Mouse (Mus musculus) heart, embryonic 15.5 days (tissue): ENCODE data around the gene Slc3a2. TPM values are rescaled to one million over a fixed set of nuclear protein-coding genes. Genes with fewer than 3 reads are reported as not detected.
"Not testable (repeated sequence)": the region's sequence is repeated elsewhere in the genome, so short reads cannot be mapped to it uniquely, and the experiment has no call there.

Source experiments
- ATAC-seq: fragments of 200-750 bp; cut with Nextera tagmentation; replicated peaks from 2 replicates; pipeline ENCODE4 v1.8.0; 2017; ENCODE audit warnings: low read depth, moderate TSS enrichment; ENCODE audit not compliant: insufficient number of reproducible peaks, insufficient read depth, low FRiP score
- H3K27ac ChIP-seq: fragments of 300-500 bp; sonication (generic); 2 replicates; pipeline ENCODE4 v1.5.1; 2015; ENCODE audit warnings: mild to moderate bottlenecking, inconsistent platforms
- H3K27me3 ChIP-seq: fragments of 300-500 bp; sonication (generic); 2 replicates; pipeline ENCODE4 v1.6.1; 2015; ENCODE audit warnings: inconsistent platforms
- H3K36me3 ChIP-seq: fragments of 300-500 bp; sonication (generic); 2 replicates; pipeline ENCODE4 v1.6.1; 2015; ENCODE audit warnings: mild to moderate bottlenecking, inconsistent platforms
- H3K4me1 ChIP-seq: fragments of 300-500 bp; sonication (generic); replicated peaks from 2 replicates; pipeline ENCODE4 v1.6.1; 2015; ENCODE audit warnings: inconsistent platforms
- H3K4me2 ChIP-seq: fragments of 300-500 bp; sonication (generic); 2 replicates; pipeline ENCODE4 v1.6.1; 2015; ENCODE audit warnings: inconsistent platforms, mild to moderate bottlenecking, moderate library complexity
- H3K4me3 ChIP-seq: fragments of 300-500 bp; sonication (generic); 2 replicates; pipeline ENCODE4 v1.5.1; 2015; ENCODE audit warnings: mild to moderate bottlenecking, inconsistent platforms
- H3K9ac ChIP-seq: fragments of 300-500 bp; sonication (generic); 2 replicates; pipeline ENCODE4 v1.6.1; 2015; ENCODE audit warnings: mild to moderate bottlenecking, inconsistent platforms
- H3K9me3 ChIP-seq: fragments of 300-500 bp; sonication (generic); replicated peaks from 2 replicates; pipeline ENCODE4 v1.6.1; 2016; ENCODE audit warnings: inconsistent platforms
- WGBS: fragments of 180-500 bp; shearing (Covaris S2); methylation state at CpG from one replicate; pipeline ENCODE4 v1.1.7; 2015; ENCODE audit warnings: mixed read lengths; 5-methylcytosine and 5-hydroxymethylcytosine counted together
- polyA plus RNA-seq: library from polyadenylated mRNA; unstranded; fragments of >200 nt; fragmentation: Nextera tagmentation; extraction: Ambion mirVana; gene quantifications from 2 replicates; pipeline ENCODE4 v1.2.1, GENCODE M21; 2015

Slc3a2 gene
- polyA plus RNA-seq, 1 experiment from 2014 or later = 59.4 TPM

- no peak for ATAC-seq
- H3K4me2 ChIP-seq = no peak overlapping the region
These were observed 3.6 kb upstream of the Slc3a2 start for GRCm38 (mm10) chr19:8726609-8727390.

GRCm38 (mm10) chr19:8725081-8725613 lies 2.0 kb upstream of the Slc3a2 start:
- Histone ChIP-seq H3K27me3 (no peaks in the 10 kb centered on the region), H3K9me3 (no peaks in the 10 kb centered on the region), H3K4me2 (peak overlapping the region; percentile 63), H3K36me3 (peaks cover 28% of the 10 kb centered on the region), H3K27ac (no peak overlapping the region), H3K9ac (0 out of 2 replicates have a peak overlapping the region, but pooled peaks have one; percentile 84), H3K4me3 (peak overlapping the region; percentile 65), H3K4me1 (peaks cover 29% of the 10 kb centered on the region)
- ATAC-seq = no peak
- WGBS = 55% methylated on average over 4 of the region's 4 CpGs

More at GRCm38 (mm10) chr19:8726609-8727390, 3.6 kb upstream of the Slc3a2 start:
- WGBS = 35% methylated on average over 3 of the region's 3 CpGs
- no peaks in the 10 kb centered on the region for H3K27me3 ChIP-seq
- no peak overlapping the region for H3K27ac ChIP-seq
- H3K4me1 ChIP-seq = peaks cover 24% of the 10 kb centered on the region
- no peak overlapping the region for H3K4me3 ChIP-seq
- no peak overlapping the region for H3K9ac ChIP-seq
- no peaks in the 10 kb centered on the region for H3K9me3 ChIP-seq
- peaks cover 28% of the 10 kb centered on the region for H3K36me3 ChIP-seq

- Histone ChIP-seq H3K4me3 (peak overlapping the region; percentile 65), H3K27me3 (no peaks in the 10 kb centered on the region), H3K4me2 (peak overlapping the region; percentile 63), H3K4me1 (peaks cover 29% of the 10 kb centered on the region), H3K36me3 (peaks cover 28% of the 10 kb centered on the region), H3K9ac (peak overlapping the region; percentile 84), H3K27ac (peak overlapping the region; percentile 88), H3K9me3 (no peaks in the 10 kb centered on the region)
- 6% methylated on average over 2 of the region's 2 CpGs for WGBS
- no peak for ATAC-seq
These were observed 1.2 kb upstream of the Slc3a2 start for GRCm38 (mm10) chr19:8724392-8724791.

GRCm38 (mm10) chr19:8723574-8724346 lies 591 bp upstream of the Slc3a2 start:
- H3K27me3 ChIP-seq = no peaks in the 10 kb centered on the region
- peak overlapping the region; percentile 88 for H3K27ac ChIP-seq
- H3K4me1 ChIP-seq = peaks cover 29% of the 10 kb centered on the region
- peaks cover 28% of the 10 kb centered on the region for H3K36me3 ChIP-seq
- no peak for ATAC-seq
- H3K4me3 ChIP-seq = peak overlapping the region; percentile 65
- no peaks in the 10 kb centered on the region for H3K9me3 ChIP-seq
- under 1% methylated on average over 20 of the region's 20 CpGs for WGBS
- H3K4me2 ChIP-seq = peak overlapping the region; percentile 63
- H3K9ac ChIP-seq = peak overlapping the region; percentile 84

GRCm38 (mm10) chr19:8722559-8722906 lies 636 bp downstream of the Slc3a2 start:
- Histone ChIP-seq H3K27me3 (no peaks in the 10 kb centered on the region), H3K4me1 (peaks cover 29% of the 10 kb centered on the region), H3K9me3 (no peaks in the 10 kb centered on the region), H3K27ac (peak overlapping the region; percentile 95), H3K4me2 (peak overlapping the region; percentile 61), H3K36me3 (peaks cover 28% of the 10 kb centered on the region), H3K4me3 (peak overlapping the region; percentile 65), H3K9ac (peak overlapping the region; percentile 84)
- WGBS = under 1% methylated on average over 5 of the region's 5 CpGs
- no peak for ATAC-seq

GRCm38 (mm10) chr19:8722021-8722420 lies 1.1 kb downstream of the Slc3a2 start:
- Histone ChIP-seq H3K9me3 (no peaks in the 10 kb centered on the region), H3K36me3 (peaks cover 28% of the 10 kb centered on the region), H3K27me3 (no peaks in the 10 kb centered on the region), H3K4me1 (peaks cover 29% of the 10 kb centered on the region), H3K27ac (no peak overlapping the region), H3K9ac (peak overlapping the region; percentile 84), H3K4me2 (peak overlapping the region; percentile 61), H3K4me3 (peak overlapping the region; percentile 65)
- ATAC-seq = no peak
- WGBS = 50% methylated on average over 4 of the region's 4 CpGs

- H3K4me3 ChIP-seq = no peak overlapping the region
These were observed 1.8 kb downstream of the Slc3a2 start for GRCm38 (mm10) chr19:8721378-8721777.

GRCm38 (mm10) chr19:8719037-8719436 lies 4.1 kb downstream of the Slc3a2 start:
- H3K9me3 ChIP-seq, H3K27ac ChIP-seq, H3K27me3 ChIP-seq, ATAC-seq, H3K36me3 ChIP-seq, H3K4me2 ChIP-seq, H3K4me3 ChIP-seq, H3K9ac ChIP-seq: not testable (repeated sequence)
- peaks cover 19% of the 10 kb centered on the region for H3K4me1 ChIP-seq

More at GRCm38 (mm10) chr19:8721378-8721777, 1.8 kb downstream of the Slc3a2 start:
- peaks cover 21% of the 10 kb centered on the region for H3K36me3 ChIP-seq
- no peak overlapping the region for H3K27ac ChIP-seq
- no peak overlapping the region for H3K4me2 ChIP-seq
- H3K9me3 ChIP-seq = no peaks in the 10 kb centered on the region
- H3K27me3 ChIP-seq = no peaks in the 10 kb centered on the region
- 59% methylated on average over 1 of the region's 1 CpGs for WGBS
- ATAC-seq = no peak
- H3K4me1 ChIP-seq = peaks cover 29% of the 10 kb centered on the region
- no peak overlapping the region for H3K9ac ChIP-seq

GRCm38 (mm10) chr19:8718357-8718756 lies 4.8 kb downstream of the Slc3a2 start:
- peaks cover 21% of the 10 kb centered on the region for H3K4me1 ChIP-seq
- ATAC-seq = no peak
- WGBS = 63% methylated on average over 3 of the region's 3 CpGs

GRCm38 (mm10) chr19:8716767-8717475 lies 6.2 kb downstream of the Slc3a2 start:
- no peak overlapping the region for H3K4me3 ChIP-seq
- ATAC-seq = no peak
- peaks cover 25% of the 10 kb centered on the region for H3K4me1 ChIP-seq
- no peaks in the 10 kb centered on the region for H3K36me3 ChIP-seq
- H3K9me3 ChIP-seq = no peaks in the 10 kb centered on the region
- no peaks in the 10 kb centered on the region for H3K27me3 ChIP-seq
- no peak overlapping the region for H3K4me2 ChIP-seq
- WGBS = 72% methylated on average over 9 of the region's 10 CpGs
- H3K9ac ChIP-seq = no peak overlapping the region
- no peak overlapping the region for H3K27ac ChIP-seq

More at GRCm38 (mm10) chr19:8718357-8718756, 4.8 kb downstream of the Slc3a2 start:
- Histone ChIP-seq H3K9ac (no peak overlapping the region), H3K9me3 (no peaks in the 10 kb centered on the region), H3K4me3 (no peak overlapping the region), H3K4me2 (no peak overlapping the region), H3K36me3 (no peaks in the 10 kb centered on the region), H3K27me3 (no peaks in the 10 kb centered on the region), H3K27ac (no peak overlapping the region)
